Mouse (Mus musculus) testis, postnatal 14 days (tissue): ENCODE measurements around the gene Pla1a.

Source experiments
- DNase-seq: peaks from one replicate; pipeline ENCODE4 v3.0.0; 2021; ENCODE audit warnings: low spot score

Gene Pla1a

DNA sequence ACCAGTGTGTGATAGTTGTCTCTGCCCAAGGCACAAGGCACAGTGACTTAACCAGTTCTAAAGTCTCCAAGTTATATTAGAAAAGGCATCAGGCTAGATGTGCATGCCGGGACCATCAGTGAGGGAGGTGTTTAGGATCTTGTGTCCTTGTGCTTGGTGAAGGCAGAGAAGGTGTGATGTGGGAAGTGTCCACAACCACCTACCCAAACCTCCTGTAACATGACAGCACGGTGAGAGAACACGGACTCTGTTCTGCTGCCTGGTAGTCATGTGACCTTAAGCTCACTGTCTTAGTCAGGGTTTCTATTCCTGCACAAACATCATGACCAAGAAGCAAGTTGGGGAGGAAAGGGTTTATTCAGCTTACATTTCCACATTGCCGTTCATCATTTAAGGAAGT lies 66.7 kb downstream of the Pla1a start:
- no peak for DNase-seq

- DNase-seq, result no peak
Measured at GRCm38 (mm10) chr16:38365390-38365789, 67.6 kb downstream of the Pla1a start.

- DNase-seq, result no peak
Measured at GRCm38 (mm10) chr16:38363657-38364056, 69.3 kb downstream of the Pla1a start.

GRCm38 (mm10) chr16:38363256-38363595 lies 69.7 kb downstream of the Pla1a start:
- no peak for DNase-seq

DNA sequence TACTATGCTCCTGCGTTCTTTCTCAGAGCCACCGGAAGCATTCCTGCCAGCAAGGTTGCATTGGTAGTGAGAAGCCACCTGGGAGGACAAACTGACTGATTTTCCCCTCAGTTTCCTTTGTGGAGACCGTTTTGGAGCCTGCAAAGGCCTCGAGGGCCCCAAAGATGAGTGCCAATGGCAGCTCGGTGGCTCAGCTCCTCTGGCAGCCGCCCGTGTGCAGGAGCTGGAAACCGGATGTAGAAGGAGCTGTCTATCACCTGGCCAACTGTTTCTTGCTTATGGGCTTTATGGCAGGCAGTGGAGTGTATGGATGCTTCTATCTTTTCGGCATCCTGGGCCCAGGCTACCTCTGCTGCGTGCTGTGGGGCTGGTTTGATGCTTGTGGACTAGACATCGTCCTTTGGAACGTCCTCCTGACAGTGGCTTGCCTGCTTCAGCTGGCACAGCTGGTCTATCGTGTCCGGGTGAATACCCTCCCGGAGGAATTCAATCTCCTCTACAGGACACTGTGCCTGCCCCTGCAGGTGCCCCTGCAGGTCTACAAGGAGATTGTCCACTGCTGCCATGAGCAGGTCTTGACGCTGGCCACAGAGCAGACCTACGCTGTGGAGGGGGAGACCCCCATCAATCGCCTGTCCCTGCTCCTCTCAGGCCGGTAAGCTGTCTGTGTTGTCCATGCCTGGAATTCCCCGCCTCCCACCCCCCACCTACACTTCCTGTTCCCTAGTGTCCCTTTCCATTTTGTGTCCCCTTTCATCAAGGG lies 70.3 kb downstream of the Pla1a start:
- no peak for DNase-seq

DNA sequence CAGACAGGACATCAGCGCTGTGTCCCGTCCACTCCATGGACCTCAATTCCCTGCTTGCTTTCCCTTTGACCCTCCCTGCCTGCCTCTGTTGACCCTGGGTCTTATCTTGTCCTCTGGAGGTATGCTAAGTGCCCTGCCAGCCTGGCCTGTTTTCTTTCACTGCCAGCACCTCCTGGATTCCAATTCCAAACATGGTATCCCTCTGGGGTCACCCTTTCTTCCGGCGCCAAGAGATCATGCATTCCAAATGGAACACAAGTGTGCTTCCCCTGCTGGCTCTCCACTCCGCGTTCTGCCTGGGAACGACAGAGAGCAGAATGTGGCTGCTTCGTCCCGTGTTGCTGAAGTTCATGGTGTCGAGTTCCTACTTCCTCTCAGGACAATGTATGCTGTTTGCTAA lies 71.0 kb downstream of the Pla1a start, which contains the start of gene Popdc2:
Popdc2 (plus strand) TSS at position 277 of the 400 bp plus-strand sequence.
- DNase-seq, result no peak

GRCm38 (mm10) chr16:38360317-38360716 lies 72.6 kb downstream of the Pla1a start:
- no peak for DNase-seq

GRCm38 (mm10) chr16:38359857-38360256 lies 73.1 kb downstream of the Pla1a start:
- DNase-seq, result no peak

DNA sequence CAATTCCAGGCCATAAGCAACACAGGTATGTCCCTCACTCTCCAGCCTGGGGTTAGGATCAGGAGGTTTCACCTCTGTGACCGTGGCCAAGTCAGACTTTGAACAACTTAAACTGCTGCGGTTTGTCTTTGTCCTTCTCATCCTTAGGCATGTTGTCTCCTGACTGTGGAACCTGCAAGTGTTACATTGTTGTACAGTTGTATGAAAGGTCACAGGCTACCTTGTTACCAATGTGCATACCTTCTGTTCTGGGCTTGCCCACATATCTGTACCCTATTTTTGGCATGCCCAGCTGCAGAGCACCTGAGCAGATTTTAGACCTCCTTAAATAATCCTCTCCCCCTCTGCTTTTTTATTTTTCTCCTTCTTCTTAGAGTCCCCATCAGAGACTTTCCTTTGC lies 73.7 kb downstream of the Pla1a start:
- peak; percentile 49 for DNase-seq

DNA sequence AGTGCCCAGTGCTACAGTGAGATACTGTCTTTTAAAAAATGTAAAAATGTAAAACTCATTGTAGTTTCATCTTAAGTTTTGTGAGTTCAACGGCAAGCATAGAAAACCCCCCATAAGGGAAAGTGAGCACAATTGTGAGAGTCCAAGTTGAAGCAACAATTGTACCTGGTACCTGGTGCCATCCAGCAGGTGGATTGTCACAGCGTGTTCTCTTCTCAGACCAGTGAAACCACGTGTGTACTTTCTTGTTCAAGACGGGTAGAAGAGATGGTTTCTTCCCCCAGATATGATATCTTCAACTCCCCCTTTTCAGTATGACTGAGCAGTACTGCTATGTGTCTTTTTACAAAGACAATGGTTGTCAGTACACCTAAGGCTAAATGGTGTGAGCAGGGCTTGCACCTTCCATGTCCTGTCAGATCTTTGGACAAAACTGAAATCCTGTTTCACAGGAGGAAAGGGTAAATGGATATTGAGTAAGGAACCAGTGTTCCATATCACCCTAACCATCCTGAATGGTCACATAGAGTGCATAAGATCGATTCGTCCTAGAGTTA lies 74.6 kb downstream of the Pla1a start:
- DNase-seq, result no peak

- DNase-seq, result no peak
Measured at GRCm38 (mm10) chr16:38354185-38354913, 78.6 kb downstream of the Pla1a start.

- DNase-seq, result no peak
Measured at GRCm38 (mm10) chr16:38353642-38354041, 79.3 kb downstream of the Pla1a start.

DNA sequence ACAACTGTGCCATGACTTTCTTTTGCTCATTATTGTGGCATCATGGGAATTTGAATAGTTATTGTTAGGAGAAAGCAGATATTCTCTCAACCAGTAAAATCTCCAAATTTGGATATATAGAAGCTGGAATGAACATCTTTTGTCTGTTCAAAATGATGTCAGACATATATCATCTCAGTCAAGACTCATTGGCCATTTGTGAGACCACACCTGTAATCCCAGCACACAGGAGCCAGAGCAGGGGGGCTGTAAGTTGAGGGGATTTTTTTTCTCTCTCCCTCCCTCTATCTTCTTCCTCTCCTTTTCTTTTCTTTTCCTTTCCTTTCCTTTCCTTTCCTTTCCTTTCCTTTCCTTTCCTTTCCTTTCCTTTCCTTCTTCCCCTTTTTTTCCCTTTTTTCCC lies 80.1 kb downstream of the Pla1a start:
- no peak for DNase-seq

DNA sequence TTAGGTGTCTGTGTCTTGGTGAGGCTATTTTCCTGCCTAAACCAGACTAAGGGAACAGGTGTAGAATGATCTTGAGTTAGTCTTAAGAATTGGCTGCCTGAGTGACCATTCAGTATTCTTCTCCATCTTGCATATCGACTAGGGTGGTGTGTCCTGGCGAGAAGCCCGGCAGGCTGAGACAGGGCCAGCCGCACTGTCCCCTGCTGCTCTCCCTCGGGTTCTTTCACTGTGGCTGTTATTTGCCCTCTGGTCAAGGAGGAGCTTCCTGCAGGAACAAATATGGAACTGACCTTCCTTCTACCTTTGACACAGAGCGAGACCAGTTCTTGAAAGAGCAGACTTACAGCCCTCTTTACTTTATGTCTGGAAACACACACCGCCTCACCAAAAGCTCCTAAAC lies 80.9 kb downstream of the Pla1a start:
- DNase-seq, result no peak

- no peak for DNase-seq
Measured at GRCm38 (mm10) chr16:38350939-38351338, 82.0 kb downstream of the Pla1a start.

DNA sequence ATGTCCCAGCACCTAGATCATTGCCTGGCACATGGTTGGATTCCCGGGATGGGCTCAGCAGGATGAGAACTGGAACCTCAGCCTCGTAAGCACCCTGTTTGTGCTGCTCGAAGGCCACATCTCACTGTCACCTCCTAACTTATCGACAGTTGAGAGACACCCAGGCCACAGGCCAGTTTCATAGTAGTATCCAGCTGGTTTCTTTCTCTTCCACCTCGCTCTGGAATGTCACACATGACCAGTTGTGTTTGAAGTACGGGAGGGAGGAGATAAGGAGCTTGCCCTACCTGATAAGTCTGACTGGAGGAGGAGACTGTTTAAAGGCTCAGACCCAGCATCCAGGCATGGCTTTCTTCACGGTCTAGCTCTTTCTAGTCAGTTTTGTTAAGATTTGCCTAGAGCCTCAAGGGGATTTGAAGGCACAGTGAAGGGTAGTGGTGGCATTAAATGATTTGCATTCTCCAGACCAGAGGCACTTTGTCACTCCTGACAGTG lies 82.5 kb downstream of the Pla1a start:
- no peak for DNase-seq

DNA sequence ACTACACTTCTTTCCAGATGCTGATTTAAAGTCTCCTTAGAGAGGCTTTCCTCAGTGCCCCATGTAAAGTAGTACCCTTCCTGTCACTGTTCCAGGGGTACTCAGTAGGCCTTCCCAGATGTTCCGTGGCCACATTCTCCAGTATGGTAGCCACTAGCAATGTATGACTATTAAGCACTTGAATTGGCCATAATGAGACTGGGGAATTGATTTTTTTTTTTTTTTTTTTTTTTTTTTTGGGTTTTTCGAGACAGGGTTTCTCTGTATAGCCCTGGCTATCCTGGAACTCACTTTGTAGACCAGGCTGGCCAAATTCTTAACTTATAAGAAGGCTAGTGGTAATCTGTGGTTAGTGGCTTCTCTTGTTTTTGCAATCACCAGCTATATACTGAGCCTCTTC lies 83.1 kb downstream of the Pla1a start:
- DNase-seq, result no peak

GRCm38 (mm10) chr16:38348217-38348761 lies 84.7 kb downstream of the Pla1a start:
- no peak for DNase-seq

DNA sequence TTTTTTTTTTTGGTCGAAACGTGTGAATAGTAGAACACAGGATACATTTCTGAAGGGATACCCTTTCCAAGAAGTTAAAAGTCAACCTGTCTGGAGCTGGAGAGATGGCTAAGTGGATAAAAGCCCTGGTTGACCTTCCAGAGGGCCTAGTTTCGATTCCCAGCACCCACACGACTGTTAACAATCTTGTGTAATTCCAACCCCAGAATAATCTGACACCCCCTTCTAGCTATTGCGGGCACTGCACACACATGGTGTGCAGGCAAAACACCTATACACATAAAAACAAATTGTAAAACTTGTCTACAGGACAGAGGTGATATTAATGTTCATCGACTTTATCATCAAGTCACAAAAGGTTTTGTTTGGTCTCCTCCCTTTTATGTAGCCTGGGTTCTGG lies 85.4 kb downstream of the Pla1a start:
- DNase-seq, result no peak

- peak; percentile 92 for DNase-seq
Measured at GRCm38 (mm10) chr16:38346529-38347325, 86.2 kb downstream of the Pla1a start, which contains the start of the genes Cox17 and Gm21987. Gene Cox17 (plus strand): TSS chr16:38346991. Gene Gm21987 (plus strand): TSS chr16:38347040.
